Mouse (Mus musculus) thymus, postnatal 10 days (tissue): ENCODE measurements around the gene Olfr996.
"Not testable (repeated sequence)": the region's sequence is repeated elsewhere in the genome, so short reads cannot be mapped to it uniquely, and the experiment has no call there.

Source experiments
- DNase-seq, 2 experiments: peaks; one replicate each; pipeline ENCODE4 v3.0.0; 2021; ENCODE audit warnings: low spot score in 2 of 2

Olfr996 gene

GRCm38 (mm10) chr2:85578915-85579314 lies at the start of gene Olfr996:
TSS of gene Olfr996 (plus strand) at chr2:85579215.
- no peak for DNase-seq

GRCm38 (mm10) chr2:85532082-85532778 lies 46.8 kb upstream of the Olfr996 start:
- no peak for DNase-seq

- no peak for DNase-seq
Observed at GRCm38 (mm10) chr2:85533934-85534333, 45.1 kb upstream of the Olfr996 start.

- no peak for DNase-seq
Observed at GRCm38 (mm10) chr2:85554806-85555205, 24.2 kb upstream of the Olfr996 start.

GRCm38 (mm10) chr2:85560226-85560625 lies 18.8 kb upstream of the Olfr996 start:
- DNase-seq = no peak

- DNase-seq = no peak
Observed at GRCm38 (mm10) chr2:85561187-85561586, 17.8 kb upstream of the Olfr996 start.

- not testable (repeated sequence) for DNase-seq
Observed at GRCm38 (mm10) chr2:85588648-85589047, 9.6 kb downstream of the Olfr996 start, which contains the start of gene Olfr998. TSS of gene Olfr998 (plus strand) at chr2:85588948.

GRCm38 (mm10) chr2:85611803-85612202 lies 32.8 kb downstream of the Olfr996 start, which contains the start of gene Olfr1000:
TSS of gene Olfr1000 (minus strand) at chr2:85611903.
- no peak for DNase-seq
